Mouse (Mus musculus): ENCODE results near the gene Myo10. TPM values are rescaled to one million over a fixed set of nuclear protein-coding genes. Genes with fewer than 3 reads are reported as not detected.

Gene Myo10
- total and polyA plus RNA-seq, 2 experiments from 2014 or later: 29.2 to 30.0 TPM

- 7% methylated on average over 9 of the region's 9 CpGs for WGBS
- no peak for ATAC-seq
Observed at GRCm38 (mm10) chr15:25623556-25624180, 1.3 kb downstream of the Myo10 start.

GRCm38 (mm10) chr15:25624263-25624662 lies 1.9 kb downstream of the Myo10 start:
- H3K4me3 ChIP-seq (ENCODE audit: low read length): peak overlapping the region; percentile 74
- H3K4me2 ChIP-seq (ENCODE audit: low read depth, low read length): peak overlapping the region; percentile 86; the same call in 1 of the 2 replicates
- no peaks in the 10 kb centered on the region for H3K27me3 ChIP-seq (ENCODE audit: insufficient read depth, low read length)
- H3K4me1 ChIP-seq (ENCODE audit: insufficient read depth, low read length): no peaks in the 10 kb centered on the region
- no peaks in the 10 kb centered on the region for H3K36me3 ChIP-seq (ENCODE audit: insufficient read depth, low read length)
- H3K27ac ChIP-seq: no peak overlapping the region
- peak; percentile 30 for DNase-seq (ENCODE audit: low spot score)
- 52% methylated on average over 3 of the region's 3 CpGs for WGBS
- no peaks in the 10 kb centered on the region for H3K9me3 ChIP-seq (ENCODE audit: low read length)
- no peak overlapping the region for H3K9ac ChIP-seq (replicated peaks; ENCODE audit: low read length)
- TF ChIP-seq CTCF (IDR thresholded peaks at IDR 0.05; ENCODE audit: low read depth): peak; percentile 62
- ATAC-seq: no peak

More at GRCm38 (mm10) chr15:25623556-25624180, 1.3 kb downstream of the Myo10 start:
- peak overlapping the region; percentile 74 for H3K4me3 ChIP-seq (ENCODE audit: low read length)
- no peak for TF ChIP-seq CTCF (IDR thresholded peaks at IDR 0.05; ENCODE audit: low read depth)
- no peaks in the 10 kb centered on the region for H3K36me3 ChIP-seq (ENCODE audit: insufficient read depth, low read length)
- no peak overlapping the region for H3K27ac ChIP-seq
- no peaks in the 10 kb centered on the region for H3K4me1 ChIP-seq (ENCODE audit: insufficient read depth, low read length)
- peak overlapping the region; percentile 57 for H3K9ac ChIP-seq (replicated peaks; ENCODE audit: low read length)
- peak overlapping the region; percentile 86 for H3K4me2 ChIP-seq (ENCODE audit: low read depth, low read length)
- H3K9me3 ChIP-seq (ENCODE audit: low read length): no peaks in the 10 kb centered on the region
- no peak for DNase-seq (ENCODE audit: low spot score)
- H3K27me3 ChIP-seq (ENCODE audit: insufficient read depth, low read length): no peaks in the 10 kb centered on the region

- Histone ChIP-seq H3K27ac (no peak overlapping the region), H3K4me1 (ENCODE audit: insufficient read depth, low read length) (no peaks in the 10 kb centered on the region), H3K4me3 (ENCODE audit: low read length) (no peak overlapping the region), H3K36me3 (ENCODE audit: insufficient read depth, low read length) (no peaks in the 10 kb centered on the region), H3K9me3 (ENCODE audit: low read length) (no peaks in the 10 kb centered on the region), H3K9ac (replicated peaks; ENCODE audit: low read length) (no peak overlapping the region), H3K4me2 (ENCODE audit: low read depth, low read length) (peak overlapping the region; percentile 19; the same call in 1 of the 2 replicates), H3K27me3 (ENCODE audit: insufficient read depth, low read length) (no peaks in the 10 kb centered on the region)
- ATAC-seq: no peak
- no peak for DNase-seq (ENCODE audit: low spot score)
- TF ChIP-seq CTCF (IDR thresholded peaks at IDR 0.05; ENCODE audit: low read depth): no peak
- 54% methylated on average over 4 of the region's 4 CpGs for WGBS
Observed at GRCm38 (mm10) chr15:25625471-25625870, 3.1 kb downstream of the Myo10 start.

- ATAC-seq (no peak), DNase-seq (ENCODE audit: low spot score) (no peak)
- H3K36me3 ChIP-seq (ENCODE audit: insufficient read depth, low read length): no peaks in the 10 kb centered on the region
- TF ChIP-seq CTCF (IDR thresholded peaks at IDR 0.05; ENCODE audit: low read depth): no peak
- no peak overlapping the region for H3K4me3 ChIP-seq (ENCODE audit: low read length)
- no peak overlapping the region for H3K27ac ChIP-seq
- H3K4me1 ChIP-seq (ENCODE audit: insufficient read depth, low read length): no peaks in the 10 kb centered on the region
- H3K9me3 ChIP-seq (ENCODE audit: low read length): no peaks in the 10 kb centered on the region
- H3K27me3 ChIP-seq (ENCODE audit: insufficient read depth, low read length): no peaks in the 10 kb centered on the region
- no peak overlapping the region for H3K4me2 ChIP-seq (ENCODE audit: low read depth, low read length)
- WGBS: 84% methylated on average over 7 of the region's 7 CpGs
- H3K9ac ChIP-seq (replicated peaks; ENCODE audit: low read length): no peak overlapping the region
Observed at GRCm38 (mm10) chr15:25627012-25627411, 4.7 kb downstream of the Myo10 start.

- TF ChIP-seq CTCF (IDR thresholded peaks at IDR 0.05; ENCODE audit: low read depth): no peak
- no peak for DNase-seq (ENCODE audit: low spot score)
- no peak overlapping the region for H3K4me3 ChIP-seq (ENCODE audit: low read length)
- no peaks in the 10 kb centered on the region for H3K36me3 ChIP-seq (ENCODE audit: insufficient read depth, low read length)
- H3K27me3 ChIP-seq (ENCODE audit: insufficient read depth, low read length): no peaks in the 10 kb centered on the region
- H3K4me2 ChIP-seq (ENCODE audit: low read depth, low read length): no peak overlapping the region
- no peak for ATAC-seq
- no peaks in the 10 kb centered on the region for H3K4me1 ChIP-seq (ENCODE audit: insufficient read depth, low read length)
- H3K9ac ChIP-seq (replicated peaks; ENCODE audit: low read length): no peak overlapping the region
- WGBS: 84% methylated on average over 2 of the region's 2 CpGs
- H3K27ac ChIP-seq: no peak overlapping the region
- no peaks in the 10 kb centered on the region for H3K9me3 ChIP-seq (ENCODE audit: low read length)
Observed at GRCm38 (mm10) chr15:25628251-25628650, 5.9 kb downstream of the Myo10 start.

GRCm38 (mm10) chr15:25630716-25631115 lies 8.4 kb downstream of the Myo10 start:
- no peaks in the 10 kb centered on the region for H3K36me3 ChIP-seq (ENCODE audit: insufficient read depth, low read length)
- H3K9ac ChIP-seq (replicated peaks; ENCODE audit: low read length): no peak overlapping the region
- WGBS: 67% methylated on average over 9 of the region's 9 CpGs
- no peaks in the 10 kb centered on the region for H3K4me1 ChIP-seq (ENCODE audit: insufficient read depth, low read length)
- H3K27me3 ChIP-seq (ENCODE audit: insufficient read depth, low read length): no peaks in the 10 kb centered on the region
- no peak for ATAC-seq
- H3K9me3 ChIP-seq (ENCODE audit: low read length): no peaks in the 10 kb centered on the region
- DNase-seq (ENCODE audit: low spot score): no peak
- H3K27ac ChIP-seq: no peak overlapping the region
- H3K4me2 ChIP-seq (ENCODE audit: low read depth, low read length): no peak overlapping the region
- H3K4me3 ChIP-seq (ENCODE audit: low read length): no peak overlapping the region
- no peak for TF ChIP-seq CTCF (IDR thresholded peaks at IDR 0.05; ENCODE audit: low read depth)

- no peaks in the 10 kb centered on the region for H3K4me1 ChIP-seq (ENCODE audit: insufficient read depth, low read length)
- H3K9me3 ChIP-seq (ENCODE audit: low read length): no peaks in the 10 kb centered on the region
- no peaks in the 10 kb centered on the region for H3K27me3 ChIP-seq (ENCODE audit: insufficient read depth, low read length)
- no peaks in the 10 kb centered on the region for H3K36me3 ChIP-seq (ENCODE audit: insufficient read depth, low read length)
- DNase-seq (ENCODE audit: low spot score) (no peak), ATAC-seq (no peak)
- H3K4me3 ChIP-seq (ENCODE audit: low read length): no peak overlapping the region
- H3K9ac ChIP-seq (replicated peaks; ENCODE audit: low read length): no peak overlapping the region
- no peak overlapping the region for H3K27ac ChIP-seq
- no peak for TF ChIP-seq CTCF (IDR thresholded peaks at IDR 0.05; ENCODE audit: low read depth)
- no peak overlapping the region for H3K4me2 ChIP-seq (ENCODE audit: low read depth, low read length)
- 92% methylated on average over 6 of the region's 6 CpGs for WGBS
Observed at GRCm38 (mm10) chr15:25631332-25631731, 9.0 kb downstream of the Myo10 start.

Data from hindbrain, postnatal 0 days (tissue).